Mouse (Mus musculus): ENCODE measurements around the gene Tldc1. TPM values are rescaled to one million over a fixed set of nuclear protein-coding genes. Genes with fewer than 3 reads are reported as not detected.

Gene Tldc1
- total RNA-seq, 2 experiments from 2014 or later, result 15.2 to 15.5 TPM

DNA sequence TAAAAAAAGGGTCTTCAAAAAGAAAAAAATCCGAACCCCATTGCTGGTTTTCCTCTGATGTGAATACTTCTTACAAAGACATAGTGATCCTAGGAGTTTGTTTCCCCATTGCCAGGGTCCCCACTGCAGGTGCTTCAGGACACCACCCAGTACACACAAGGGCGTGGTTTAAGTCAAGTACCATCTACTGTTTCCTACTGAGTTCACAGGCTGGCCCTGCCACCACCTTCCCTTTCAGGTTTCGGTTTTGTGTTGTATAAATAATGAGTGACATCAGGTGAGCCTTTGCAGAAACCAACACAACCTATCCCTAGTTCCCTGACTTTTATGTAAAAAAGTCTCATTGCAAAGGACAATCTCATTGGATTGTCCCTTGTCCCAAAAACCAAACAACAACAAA, 17.4 kb upstream of the Tldc1 start:
- TF ChIP-seq CTCF (conservative IDR thresholded peaks at IDR 0.05), result no peak

GRCm38 (mm10) chr8:119794689-119795088, 16.5 kb upstream of the Tldc1 start:
- DNase-seq (ENCODE audit: low spot score in 2 of 2), result no peak
- no peak for TF ChIP-seq CTCF (conservative IDR thresholded peaks at IDR 0.05)
- Histone ChIP-seq H3K4me3 (no peak overlapping the region), H3K27ac (no peak overlapping the region)

More for the DNA sequence above, 17.4 kb upstream of the Tldc1 start:
- no peak for DNase-seq (ENCODE audit: low spot score in 2 of 2)
- Histone ChIP-seq H3K4me3 (no peak overlapping the region), H3K27ac (no peak overlapping the region)

- Histone ChIP-seq H3K27ac (peak overlapping the region; percentile 80), H3K4me3 (no peak overlapping the region)
- peak in 1 of 2 experiments; percentile 44 for DNase-seq (ENCODE audit: low spot score in 2 of 2)
- no peak for TF ChIP-seq CTCF (conservative IDR thresholded peaks at IDR 0.05)
Observed at GRCm38 (mm10) chr8:119791804-119792704, 13.8 kb upstream of the Tldc1 start.

DNA sequence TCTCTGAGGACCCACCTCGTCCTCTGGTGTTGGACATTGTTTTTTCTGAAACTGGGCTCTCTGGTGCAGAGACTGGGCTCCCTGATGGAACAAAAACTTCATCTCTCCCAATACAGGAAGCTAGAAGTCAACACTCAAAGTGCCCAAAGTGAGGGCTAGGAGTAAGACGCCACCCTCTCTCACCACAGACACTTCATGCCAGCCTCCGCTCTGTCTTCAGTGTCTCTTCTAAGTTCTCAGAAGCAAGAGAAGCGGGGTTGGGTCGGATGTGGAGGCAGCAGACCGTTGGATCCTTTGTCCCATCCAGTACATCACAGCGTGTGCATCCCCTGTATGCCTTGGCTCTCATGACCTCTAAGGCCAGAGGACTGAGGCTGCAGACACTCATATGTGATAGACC, 11.4 kb upstream of the Tldc1 start:
- Histone ChIP-seq H3K27ac (no peak overlapping the region), H3K4me3 (no peak overlapping the region)
- DNase-seq (ENCODE audit: low spot score in 2 of 2), result no peak
- no peak for TF ChIP-seq CTCF (conservative IDR thresholded peaks at IDR 0.05)

GRCm38 (mm10) chr8:119788607-119789381, 10.6 kb upstream of the Tldc1 start:
- Histone ChIP-seq H3K27ac (no peak overlapping the region), H3K4me3 (no peak overlapping the region)
- TF ChIP-seq CTCF (conservative IDR thresholded peaks at IDR 0.05), result no peak
- no peak for DNase-seq (ENCODE audit: low spot score in 2 of 2)

- TF ChIP-seq CTCF (conservative IDR thresholded peaks at IDR 0.05), result no peak
- no peak for DNase-seq (ENCODE audit: low spot score in 2 of 2)
- no peak overlapping the region for H3K27ac ChIP-seq
- H3K4me3 ChIP-seq, result no peak overlapping the region
Observed at GRCm38 (mm10) chr8:119787341-119787740, 9.1 kb upstream of the Tldc1 start.

- DNase-seq (ENCODE audit: low spot score in 2 of 2), result no peak
- TF ChIP-seq CTCF (conservative IDR thresholded peaks at IDR 0.05), result no peak
- H3K4me3 ChIP-seq, result no peak overlapping the region
- H3K27ac ChIP-seq, result no peak overlapping the region
Observed at GRCm38 (mm10) chr8:119786871-119787270, 8.7 kb upstream of the Tldc1 start.

- H3K4me3 ChIP-seq, result no peak overlapping the region
- peak; percentile 62 to 67 for DNase-seq (ENCODE audit: low spot score in 2 of 2)
- peak overlapping the region; percentile 69 for H3K27ac ChIP-seq
- no peak for TF ChIP-seq CTCF (conservative IDR thresholded peaks at IDR 0.05)
Observed at GRCm38 (mm10) chr8:119785764-119786405, 7.7 kb upstream of the Tldc1 start.

DNA sequence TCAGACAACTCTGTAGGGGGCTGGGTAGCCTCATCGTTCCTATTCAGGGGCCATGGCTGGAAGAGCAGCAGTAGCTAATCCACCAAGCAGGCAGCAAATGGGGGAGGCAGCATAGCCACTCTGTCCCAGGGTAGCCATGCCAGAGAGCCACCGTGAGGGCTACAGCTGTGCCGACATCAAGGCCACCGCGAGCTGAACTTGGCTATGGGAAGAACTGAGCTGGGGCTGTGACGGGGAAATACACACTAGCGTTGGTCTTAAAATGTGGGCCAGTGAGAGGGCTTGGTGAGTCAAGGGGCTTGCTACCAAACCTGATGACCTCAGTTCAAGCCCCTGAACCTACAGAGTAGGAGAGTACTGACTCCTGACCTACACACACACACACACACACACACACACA, 6.5 kb upstream of the Tldc1 start:
- no peak overlapping the region for H3K27ac ChIP-seq
- no peak for TF ChIP-seq CTCF (conservative IDR thresholded peaks at IDR 0.05)
- H3K4me3 ChIP-seq, result no peak overlapping the region
- DNase-seq (ENCODE audit: low spot score in 2 of 2), result no peak

DNA sequence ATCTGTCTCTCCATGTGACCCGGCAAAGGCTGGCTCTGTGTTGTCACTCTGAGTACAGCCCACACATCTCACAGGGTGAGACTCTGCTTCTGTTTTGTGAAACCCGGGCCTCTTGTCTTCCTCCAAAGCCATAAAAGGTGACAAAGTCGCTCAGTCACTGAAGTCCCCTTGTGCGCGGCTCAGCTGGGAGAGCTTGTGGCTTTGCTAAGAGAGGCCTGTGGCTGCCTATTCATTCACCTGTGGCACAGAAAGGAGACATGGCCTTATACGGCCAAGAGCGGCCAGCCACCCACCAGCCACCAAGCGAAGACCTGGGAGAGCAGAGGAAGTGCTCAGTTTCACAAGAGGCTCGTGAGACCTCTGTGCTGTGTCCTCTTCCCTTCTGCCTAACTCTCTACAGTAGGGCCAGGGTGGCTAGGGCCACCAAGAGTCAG, 5.9 kb upstream of the Tldc1 start:
- TF ChIP-seq CTCF (conservative IDR thresholded peaks at IDR 0.05), result no peak
- no peak for DNase-seq (ENCODE audit: low spot score in 2 of 2)
- H3K27ac ChIP-seq, result no peak overlapping the region
- H3K4me3 ChIP-seq, result no peak overlapping the region

- no peak overlapping the region for H3K4me3 ChIP-seq
- TF ChIP-seq CTCF (conservative IDR thresholded peaks at IDR 0.05), result no peak
- no peak overlapping the region for H3K27ac ChIP-seq
- DNase-seq (ENCODE audit: low spot score in 2 of 2), result no peak
Observed at GRCm38 (mm10) chr8:119783579-119783978, 5.4 kb upstream of the Tldc1 start.

DNA sequence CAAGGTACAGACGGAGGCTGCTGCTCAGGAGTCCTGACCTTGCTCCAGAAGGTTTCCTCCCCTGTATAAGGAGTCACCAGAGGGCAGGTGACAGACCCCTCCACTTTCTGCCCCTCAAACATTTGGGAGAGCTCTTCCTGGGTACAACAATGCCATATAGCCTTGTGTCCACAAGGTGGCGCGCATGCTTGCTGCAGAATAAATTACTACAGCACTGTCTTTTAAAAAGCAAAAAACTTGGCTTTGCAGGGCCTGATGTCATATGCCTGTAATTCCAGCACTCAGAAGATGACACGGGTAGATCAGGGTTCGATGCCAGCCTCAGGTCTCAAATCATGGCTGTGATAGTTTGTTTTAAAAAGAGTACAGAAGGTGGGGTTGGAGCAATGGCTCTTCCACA, 4.5 kb upstream of the Tldc1 start:
- DNase-seq (ENCODE audit: low spot score in 2 of 2), result peak; percentile 81 to 84
- TF ChIP-seq CTCF (conservative IDR thresholded peaks at IDR 0.05), result peak; percentile 98
- Histone ChIP-seq H3K27ac (no peak overlapping the region), H3K4me3 (no peak overlapping the region)

All from layer of hippocampus, adult 2 months (tissue).